Mouse (Mus musculus): ENCODE measurements around the gene Rnf2. TPM values are rescaled to one million over a fixed set of nuclear protein-coding genes. Genes with fewer than 3 reads are reported as not detected.

Gene Rnf2
- polyA plus RNA-seq (2017; shearing (Covaris generic)) = 109 TPM

GRCm38 (mm10) chr1:151500531-151501361, at the start of gene Rnf2:
Rnf2 (minus strand) TSS chr1:151500955.

DNA sequence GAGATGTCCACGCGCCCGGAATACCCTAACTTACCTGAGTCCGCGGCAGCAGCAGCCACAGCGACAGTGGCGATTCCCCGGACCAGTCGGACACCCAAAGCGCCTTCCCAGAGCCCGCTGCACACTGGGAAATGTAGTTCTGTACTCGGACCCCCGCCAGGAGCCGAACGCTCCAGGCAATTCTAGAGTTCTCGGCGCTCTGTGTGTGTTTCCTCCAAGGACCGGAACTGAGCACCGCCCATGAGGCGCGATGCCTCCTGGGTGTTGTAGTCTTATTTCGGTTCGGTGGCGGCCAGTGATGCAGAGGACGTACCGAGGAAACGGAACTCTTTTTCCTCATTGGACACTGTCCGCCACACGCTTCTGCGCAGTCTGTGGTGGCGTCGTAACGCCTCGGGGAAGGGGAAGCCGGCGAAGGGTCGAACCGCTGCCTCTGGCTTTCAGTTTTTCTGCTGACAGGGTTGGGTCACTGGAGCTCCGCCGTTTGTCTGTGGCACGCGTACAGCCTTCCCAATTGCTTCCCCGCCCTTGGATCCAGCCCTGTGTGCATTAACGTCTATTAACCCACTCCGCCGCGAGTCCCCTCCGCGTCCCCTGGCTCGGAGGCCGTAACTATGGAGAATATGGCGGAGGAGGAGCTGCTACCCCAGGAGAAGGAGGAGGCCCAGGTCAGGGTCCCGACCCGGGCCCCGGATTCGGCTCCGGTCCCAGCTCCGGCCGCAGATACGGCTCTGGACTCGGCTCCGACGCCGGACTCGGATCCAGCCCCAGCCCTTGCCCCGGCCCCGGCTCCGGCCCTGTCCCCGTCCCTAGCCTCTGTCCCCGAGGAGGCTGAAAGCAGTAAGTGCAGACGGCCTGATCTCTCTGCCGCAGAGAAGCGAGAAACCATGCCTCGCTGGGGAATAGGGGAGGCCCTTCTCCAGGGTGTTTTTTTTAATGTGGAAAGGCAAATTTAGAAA, 72.2 kb downstream of the Rnf2 start, which contains the start of the genes Swt1 and Trmt1l:
Gene Swt1, minus strand, starts transcription at position 193 of the 959 bp plus-strand sequence.
Gene Trmt1l, plus strand, starts transcription at position 280 of the 959 bp plus-strand sequence.

Other genes starting within 250 kb of the Rnf2 start
- 237 TPM for gene Ivns1abp, start 156.5 kb downstream of the Rnf2 start, polyA plus RNA-seq (2017; shearing (Covaris generic))
- gene Swt1, start 72.5 kb downstream of the Rnf2 start, polyA plus RNA-seq (2017; shearing (Covaris generic)) = 42.2 TPM
- gene Trmt1l, start 72.4 kb downstream of the Rnf2 start, polyA plus RNA-seq (2017; shearing (Covaris generic)) = 104 TPM
- 102 TPM for gene Fam129a, start 70.2 kb upstream of the Rnf2 start, polyA plus RNA-seq (2017; shearing (Covaris generic))

Measured in inflammation-experienced regulatory T-cells, adult 16 weeks (primary cell).